Mouse (Mus musculus) midbrain, embryonic 10.5 days (tissue): ENCODE results near the gene Atp6ap1. TPM values are rescaled to one million over a fixed set of nuclear protein-coding genes. Genes with fewer than 3 reads are reported as not detected.

Experiments
- DNase-seq: peaks from one replicate; pipeline ENCODE4 v3.0.0-alpha.2; 2017; ENCODE audit warnings: low spot score
- H3K27ac ChIP-seq: fragments of 300-500 bp; sonication (generic); replicated peaks from 2 replicates; pipeline ENCODE4 v1.5.1; 2016; ENCODE audit warnings: mild to moderate bottlenecking
- H3K27me3 ChIP-seq: fragments of 300-500 bp; sonication (generic); 2 replicates; pipeline ENCODE4 v1.6.1; 2016; ENCODE audit warnings: low read depth, mild to moderate bottlenecking; ENCODE audit not compliant: poor library complexity, severe bottlenecking
- H3K36me3 ChIP-seq: fragments of 300-500 bp; sonication (generic); 2 replicates; pipeline ENCODE4 v1.6.1; 2016; ENCODE audit warnings: mild to moderate bottlenecking, moderate library complexity
- H3K4me1 ChIP-seq: fragments of 300-500 bp; sonication (generic); 2 replicates; pipeline ENCODE4 v1.6.1; 2016
- H3K4me3 ChIP-seq: fragments of 300-500 bp; sonication (generic); 2 replicates; pipeline ENCODE4 v1.5.1; 2016; ENCODE audit warnings: mild to moderate bottlenecking, moderate library complexity
- H3K9me3 ChIP-seq: fragments of 300-500 bp; sonication (generic); replicated peaks from 2 replicates; pipeline ENCODE4 v1.6.1; 2016; ENCODE audit warnings: mild to moderate bottlenecking
- WGBS: fragments of 180-500 bp; shearing (Covaris S2); methylation state at CpG from one replicate; pipeline ENCODE4 v1.1.7; 2016; 5-methylcytosine and 5-hydroxymethylcytosine counted together
- polyA plus RNA-seq: library from polyadenylated mRNA; unstranded; fragments of >200 nt; fragmentation: Nextera tagmentation; extraction: Ambion mirVana; gene quantifications from 2 replicates; pipeline ENCODE4 v1.2.1, GENCODE M21; 2016

The Atp6ap1 gene
- polyA plus RNA-seq, 1 experiment from 2014 or later, result 89.8 TPM

- peaks cover 10% of the 10 kb centered on the region for H3K4me1 ChIP-seq
- no peak overlapping the region for H3K27ac ChIP-seq
- peaks cover 2% of the 10 kb centered on the region for H3K36me3 ChIP-seq
- H3K9me3 ChIP-seq, result no peaks in the 10 kb centered on the region
- DNase-seq, result no peak
- 71% methylated on average over 8 of the region's 8 CpGs for WGBS
- H3K27me3 ChIP-seq, result no peaks in the 10 kb centered on the region
- no peak overlapping the region for H3K4me3 ChIP-seq
These were observed 19.0 kb upstream of the Atp6ap1 start for GRCm38 (mm10) chrX:74277916-74278315.

- WGBS, result 16% methylated on average over 14 of the region's 14 CpGs
- Histone ChIP-seq H3K36me3 (0 out of 2 replicates have a peak, but pooled peaks cover 1% of the 10 kb centered on the region), H3K27ac (peak overlapping the region; percentile 84), H3K27me3 (no peaks in the 10 kb centered on the region), H3K9me3 (no peaks in the 10 kb centered on the region), H3K4me3 (peak overlapping the region; percentile 64), H3K4me1 (peaks cover 20% of the 10 kb centered on the region)
- DNase-seq, result no peak
These were observed 15.7 kb upstream of the Atp6ap1 start for GRCm38 (mm10) chrX:74281041-74281731.

GRCm38 (mm10) chrX:74281732-74282394 is 15.0 kb upstream of the Atp6ap1 start, which contains the start of the genes Taz and Dnase1l1:
Gene Taz, plus strand, starts transcription at chrX:74281912.
Gene Dnase1l1, minus strand, starts transcription at chrX:74282337.
- Histone ChIP-seq H3K4me3 (peak within 1 kb of the TSS; percentile 64), H3K27ac (peak within 1 kb of the TSS; percentile 84), H3K36me3 (0 out of 2 replicates have a peak, but pooled peaks cover 3% of the 10 kb centered on the region), H3K27me3 (no peaks in the 10 kb centered on the region), H3K4me1 (peaks cover 20% of the 10 kb centered on the region), H3K9me3 (no peaks in the 10 kb centered on the region)
- peak; percentile 47 for DNase-seq
- 16% methylated on average over 16 of the region's 16 CpGs for WGBS

GRCm38 (mm10) chrX:74282395-74283091 is 14.4 kb upstream of the Atp6ap1 start:
- peak overlapping the region; percentile 84 for H3K27ac ChIP-seq
- DNase-seq, result peak; percentile 81
- H3K27me3 ChIP-seq, result no peaks in the 10 kb centered on the region
- H3K9me3 ChIP-seq, result no peaks in the 10 kb centered on the region
- 27% methylated on average over 39 of the region's 39 CpGs for WGBS
- H3K36me3 ChIP-seq, result 0 out of 2 replicates have a peak, but pooled peaks cover 3% of the 10 kb centered on the region
- peak overlapping the region; percentile 64 for H3K4me3 ChIP-seq
- H3K4me1 ChIP-seq, result peaks cover 20% of the 10 kb centered on the region

GRCm38 (mm10) chrX:74283092-74283437 is 13.8 kb upstream of the Atp6ap1 start:
- WGBS, result 44% methylated on average over 5 of the region's 5 CpGs
- Histone ChIP-seq H3K9me3 (no peaks in the 10 kb centered on the region), H3K4me1 (peaks cover 20% of the 10 kb centered on the region), H3K36me3 (peaks cover 7% of the 10 kb centered on the region), H3K4me3 (peak overlapping the region; percentile 64), H3K27me3 (no peaks in the 10 kb centered on the region), H3K27ac (peak overlapping the region; percentile 84)
- no peak for DNase-seq

GRCm38 (mm10) chrX:74293431-74293830 is 3.5 kb upstream of the Atp6ap1 start:
- WGBS, result 76% methylated on average over 4 of the region's 4 CpGs
- no peak for DNase-seq
- no peak overlapping the region for H3K4me3 ChIP-seq
- H3K27ac ChIP-seq, result no peak overlapping the region
- H3K27me3 ChIP-seq, result no peaks in the 10 kb centered on the region
- no peaks in the 10 kb centered on the region for H3K9me3 ChIP-seq
- H3K4me1 ChIP-seq, result peaks cover 5% of the 10 kb centered on the region
- peaks cover 18% of the 10 kb centered on the region for H3K36me3 ChIP-seq

- H3K27me3 ChIP-seq, result no peaks in the 10 kb centered on the region
- H3K27ac ChIP-seq, result no peak overlapping the region
- H3K4me1 ChIP-seq, result peaks cover 5% of the 10 kb centered on the region
- WGBS, result 84% methylated on average over 1 of the region's 1 CpGs
- H3K9me3 ChIP-seq, result no peaks in the 10 kb centered on the region
- DNase-seq, result no peak
- H3K36me3 ChIP-seq, result peaks cover 48% of the 10 kb centered on the region
- H3K4me3 ChIP-seq, result no peak overlapping the region
These were observed 1.5 kb downstream of the Atp6ap1 start for GRCm38 (mm10) chrX:74298348-74298747.

GRCm38 (mm10) chrX:74299721-74300120 is 2.8 kb downstream of the Atp6ap1 start:
- Histone ChIP-seq H3K4me3 (no peak overlapping the region), H3K27ac (no peak overlapping the region), H3K4me1 (peaks cover 5% of the 10 kb centered on the region), H3K9me3 (no peaks in the 10 kb centered on the region; the same call in 1 of the 2 replicates), H3K27me3 (no peaks in the 10 kb centered on the region), H3K36me3 (peaks cover 57% of the 10 kb centered on the region)
- WGBS, result 89% methylated on average over 3 of the region's 3 CpGs
- no peak for DNase-seq

- Histone ChIP-seq H3K4me3 (peak within 1 kb of the TSS; percentile 70), H3K27ac (peak within 1 kb of the TSS; percentile 94), H3K4me1 (peaks cover 11% of the 10 kb centered on the region), H3K36me3 (peaks cover 82% of the 10 kb centered on the region), H3K27me3 (no peaks in the 10 kb centered on the region), H3K9me3 (peaks cover 3% of the 10 kb centered on the region; the same call in 1 of the 2 replicates)
- DNase-seq, result peak; percentile 79
- WGBS, result 22% methylated on average over 41 of the region's 41 CpGs
These were observed 8.2 kb downstream of the Atp6ap1 start, which contains the start of gene Gdi1 for GRCm38 (mm10) chrX:74304867-74305700. Gene Gdi1, plus strand, starts transcription at chrX:74304998.

- Histone ChIP-seq H3K4me3 (peak within 1 kb of the TSS; percentile 68), H3K27ac (peak within 1 kb of the TSS; percentile 87), H3K27me3 (no peaks in the 10 kb centered on the region), H3K9me3 (0 out of 2 replicates have a peak, but pooled peaks cover 3% of the 10 kb centered on the region), H3K4me1 (peaks cover 14% of the 10 kb centered on the region), H3K36me3 (peaks cover 57% of the 10 kb centered on the region)
- 13% methylated on average over 59 of the region's 59 CpGs for WGBS
- peak; percentile 84 for DNase-seq
These were observed 15.9 kb downstream of the Atp6ap1 start, which contains the start of gene Fam50a for GRCm38 (mm10) chrX:74312540-74313464. Gene Fam50a, plus strand, starts transcription at chrX:74313033.

- peak; percentile 72 for DNase-seq
- H3K27me3 ChIP-seq, result no peaks in the 10 kb centered on the region
- WGBS, result 17% methylated on average over 30 of the region's 30 CpGs
- H3K4me3 ChIP-seq, result peak within 1 kb of the TSS; percentile 65
- H3K4me1 ChIP-seq, result peaks cover 20% of the 10 kb centered on the region
- 0 out of 2 replicates have a peak, but pooled peaks cover 6% of the 10 kb centered on the region for H3K9me3 ChIP-seq
- H3K36me3 ChIP-seq, result peaks cover 23% of the 10 kb centered on the region
- peak within 1 kb of the TSS; percentile 95 for H3K27ac ChIP-seq
These were observed 31.8 kb downstream of the Atp6ap1 start, which contains the start of gene Plxna3 for GRCm38 (mm10) chrX:74328725-74329161. Gene Plxna3, plus strand, starts transcription at chrX:74329066.
